Mouse (Mus musculus) testis, adult 2 months (tissue): ENCODE measurements at regions not wholly inside any gene's neighbourhood (a gene's known extent, or its start where the extent isn't known, plus 50 kb on each side); places are given as distances from the start of the nearest gene placed in this dataset.

ENCODE experiments used
- H3K27ac ChIP-seq: fragments of 200-500 bp; 2 replicates; pipeline ENCODE4 v1.5.1; 2012; ENCODE audit warnings: low read depth, low read length; ENCODE audit not compliant: control insufficient read depth, insufficient read depth
- H3K27me3 ChIP-seq: fragments of 200-500 bp; 2 replicates; pipeline ENCODE4 v1.6.1; 2012; ENCODE audit warnings: mild to moderate bottlenecking, low read length, moderate library complexity; ENCODE audit not compliant: control insufficient read depth, insufficient read depth
- H3K36me3 ChIP-seq: fragments of 200-500 bp; 2 replicates; pipeline ENCODE4 v1.6.1; 2012; ENCODE audit warnings: mild to moderate bottlenecking, low read length; ENCODE audit not compliant: control insufficient read depth, insufficient read depth
- H3K4me1 ChIP-seq: fragments of 200-500 bp; 2 replicates; pipeline ENCODE4 v1.6.1; 2012; ENCODE audit warnings: low read length; ENCODE audit not compliant: control insufficient read depth, insufficient read depth
- H3K4me3 ChIP-seq: fragments of 200-500 bp; 2 replicates; pipeline ENCODE4 v1.5.1; 2012; ENCODE audit warnings: low read depth, mild to moderate bottlenecking, low read length, moderate library complexity, mixed read lengths; ENCODE audit not compliant: control insufficient read depth
- CTCF ChIP-seq: fragments of 200-500 bp; IDR thresholded peaks from 2 replicates; pipeline ENCODE4 v1.5.1; 2012; ENCODE audit warnings: low read depth, mild to moderate bottlenecking, inconsistent platforms, low read length, moderate library complexity; ENCODE audit not compliant: control insufficient read depth, insufficient read depth, insufficient replicate concordance
- POLR2A ChIP-seq: fragments of 200-500 bp; IDR thresholded peaks from 2 replicates; pipeline ENCODE4 v1.6.1; 2012; ENCODE audit warnings: low read depth, mild to moderate bottlenecking, inconsistent platforms, low read length, moderate library complexity; ENCODE audit not compliant: control insufficient read depth

DNA sequence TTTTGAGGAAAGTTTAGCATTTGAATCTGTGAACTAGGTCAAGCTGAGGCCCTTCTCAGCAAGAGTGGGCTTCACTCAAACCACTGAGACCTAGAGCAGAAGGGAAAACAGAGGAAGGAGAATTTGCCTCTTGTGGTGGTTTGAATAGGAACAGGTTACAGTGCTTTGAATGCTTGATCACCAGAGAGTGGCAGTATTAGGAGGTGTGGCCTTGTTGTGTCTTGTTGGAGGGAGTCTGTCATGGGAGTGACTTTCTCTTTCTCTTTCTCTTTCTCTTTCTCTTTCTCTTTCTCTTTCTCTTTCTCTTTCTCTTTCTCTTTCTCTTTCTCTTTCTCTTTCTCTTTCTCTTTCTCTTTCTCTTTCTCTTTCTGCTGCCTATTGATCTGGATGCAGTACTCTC lies 94.0 kb upstream of the Ralgapa2 start:
- Histone ChIP-seq H3K4me3 (no peak overlapping the region), H3K36me3 (no peaks in the 10 kb centered on the region), H3K27ac (no peak overlapping the region), H3K27me3 (no peaks in the 10 kb centered on the region), H3K4me1 (no peaks in the 10 kb centered on the region)
- TF ChIP-seq POLR2A (no peak), CTCF (no peak)

DNA sequence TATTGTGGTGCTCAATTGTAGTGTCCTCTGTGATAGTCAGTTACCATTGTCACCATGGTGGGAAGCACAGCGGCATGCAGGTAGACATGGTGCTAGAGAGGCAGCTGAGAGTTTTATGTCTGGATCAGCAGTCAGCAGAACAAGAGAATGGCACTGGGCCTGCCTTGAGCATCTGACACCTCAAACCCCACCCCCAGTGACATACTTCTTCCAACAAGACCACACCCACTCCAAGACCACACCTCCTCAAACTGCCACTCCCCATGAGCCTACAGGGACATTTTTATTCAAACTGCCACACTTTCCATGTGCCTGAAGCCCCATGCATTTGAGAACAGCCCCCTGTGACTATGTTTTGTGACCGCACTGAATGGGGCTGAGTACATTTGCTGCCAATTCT lies 98.8 kb upstream of the Ralgapa2 start:
- no peak overlapping the region for H3K4me3 ChIP-seq

DNA sequence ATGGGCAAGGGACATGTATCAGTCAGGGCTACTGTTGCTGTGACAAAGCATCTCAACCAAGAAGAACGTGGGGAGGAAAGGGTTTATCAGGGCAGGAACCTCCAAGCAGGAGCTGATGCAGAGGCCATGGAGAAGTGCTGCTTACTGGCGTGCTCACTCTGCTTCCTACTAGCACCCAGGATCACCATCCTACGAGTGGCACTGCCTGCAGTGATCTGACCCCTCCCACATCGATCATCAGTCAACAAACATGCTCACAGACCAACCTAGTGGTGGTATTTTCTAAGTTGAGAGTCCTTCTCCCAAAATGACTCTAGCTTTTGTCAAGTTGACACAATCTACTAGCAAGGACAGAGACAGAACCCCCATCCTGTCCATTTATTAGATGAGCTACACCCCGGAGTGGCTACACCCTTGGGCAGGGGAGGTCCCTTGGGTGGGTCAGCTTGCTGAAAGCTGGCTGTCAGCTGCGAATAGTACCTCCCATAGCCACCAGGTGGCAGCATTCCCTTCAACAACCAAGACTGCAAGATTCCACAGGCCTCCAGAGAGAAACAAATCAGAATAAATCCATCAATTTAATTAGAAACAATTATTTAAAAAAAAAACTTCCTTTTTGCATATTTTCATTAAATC lies 99.9 kb upstream of the Ralgapa2 start:
- H3K27me3 ChIP-seq, result no peaks in the 10 kb centered on the region
- TF ChIP-seq POLR2A (no peak), CTCF (peak; percentile 82)
- H3K4me1 ChIP-seq, result no peaks in the 10 kb centered on the region; the same call in 1 of the 2 replicates

More for the DNA sequence above, 98.8 kb upstream of the Ralgapa2 start:
- H3K27me3 ChIP-seq, result no peaks in the 10 kb centered on the region
- no peak overlapping the region for H3K27ac ChIP-seq
- TF ChIP-seq CTCF, result no peak
- no peak for TF ChIP-seq POLR2A
- no peaks in the 10 kb centered on the region for H3K36me3 ChIP-seq
- H3K4me1 ChIP-seq, result no peaks in the 10 kb centered on the region; the same call in 1 of the 2 replicates

DNA sequence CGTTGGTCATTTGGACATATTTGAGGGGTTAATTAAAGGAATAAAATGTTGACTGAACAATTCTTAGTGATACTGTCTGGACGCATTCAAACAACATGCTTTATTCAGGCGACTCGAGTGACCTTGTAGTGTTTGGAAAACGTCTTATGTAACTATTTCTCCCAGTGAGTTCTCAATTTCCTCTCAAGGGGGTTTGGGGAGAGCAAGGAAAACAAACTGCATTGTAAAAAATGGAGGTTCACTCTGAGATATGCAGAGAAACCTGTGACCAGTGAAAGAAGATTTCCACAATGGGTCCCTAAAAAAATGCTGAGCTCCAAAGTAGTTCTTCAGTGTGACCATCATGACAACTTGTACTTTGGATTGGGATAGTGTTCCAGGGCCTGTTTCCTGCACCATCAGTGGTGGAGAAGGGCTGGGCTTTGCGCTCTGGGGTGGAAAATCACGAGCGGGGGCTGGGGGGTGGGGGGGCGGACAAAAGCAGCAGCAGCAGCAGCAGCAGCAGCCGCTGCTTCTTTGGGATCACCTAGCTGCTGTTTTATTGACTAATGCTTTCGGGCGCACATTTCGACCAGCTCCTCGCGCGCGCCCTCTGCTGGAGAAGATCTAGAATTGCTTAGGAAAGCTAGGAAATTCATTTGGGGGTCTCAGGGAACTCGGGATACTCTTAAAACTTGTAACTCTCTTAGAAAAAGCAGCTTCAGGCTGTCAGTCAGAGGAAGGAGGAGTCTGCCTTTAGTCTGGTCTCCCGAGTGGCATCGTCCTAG lies 100.6 kb upstream of the Ralgapa2 start:
- no peaks in the 10 kb centered on the region for H3K27me3 ChIP-seq
- H3K4me1 ChIP-seq, result no peaks in the 10 kb centered on the region; the same call in 1 of the 2 replicates
- TF ChIP-seq CTCF (peak; percentile 79), POLR2A (no peak)
- H3K27ac ChIP-seq, result no peak overlapping the region
- no peaks in the 10 kb centered on the region for H3K36me3 ChIP-seq
- H3K4me3 ChIP-seq, result no peak overlapping the region; the same call in 1 of the 2 replicates

More for the DNA sequence above, 99.9 kb upstream of the Ralgapa2 start:
- H3K36me3 ChIP-seq, result no peaks in the 10 kb centered on the region
- H3K27ac ChIP-seq, result no peak overlapping the region
- H3K4me3 ChIP-seq, result no peak overlapping the region

DNA sequence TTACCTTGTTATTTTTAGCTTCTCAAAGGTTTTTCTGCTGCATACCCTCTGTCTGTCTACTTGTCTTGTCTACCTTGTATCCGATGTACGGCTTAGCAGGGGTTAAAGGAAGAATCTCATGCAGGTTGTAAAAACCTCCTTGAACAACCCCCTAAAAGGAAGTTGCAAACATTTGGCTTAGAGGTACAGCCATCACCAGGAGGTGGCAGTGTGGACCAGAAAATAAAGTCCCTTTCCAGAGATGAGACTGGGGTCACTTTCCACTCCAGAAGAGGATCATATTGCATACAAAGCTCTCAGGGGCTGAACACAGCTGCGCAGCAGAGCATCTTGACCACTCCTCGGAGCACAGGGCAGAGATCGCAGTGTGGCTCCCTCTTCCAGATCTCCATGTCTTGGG lies 109.0 kb upstream of the Ralgapa2 start:
- H3K4me3 ChIP-seq, result no peak overlapping the region
- TF ChIP-seq CTCF (no peak), POLR2A (no peak)
- H3K27ac ChIP-seq, result no peak overlapping the region
- no peaks in the 10 kb centered on the region for H3K36me3 ChIP-seq
- H3K4me1 ChIP-seq, result no peaks in the 10 kb centered on the region
- H3K27me3 ChIP-seq, result no peaks in the 10 kb centered on the region

DNA sequence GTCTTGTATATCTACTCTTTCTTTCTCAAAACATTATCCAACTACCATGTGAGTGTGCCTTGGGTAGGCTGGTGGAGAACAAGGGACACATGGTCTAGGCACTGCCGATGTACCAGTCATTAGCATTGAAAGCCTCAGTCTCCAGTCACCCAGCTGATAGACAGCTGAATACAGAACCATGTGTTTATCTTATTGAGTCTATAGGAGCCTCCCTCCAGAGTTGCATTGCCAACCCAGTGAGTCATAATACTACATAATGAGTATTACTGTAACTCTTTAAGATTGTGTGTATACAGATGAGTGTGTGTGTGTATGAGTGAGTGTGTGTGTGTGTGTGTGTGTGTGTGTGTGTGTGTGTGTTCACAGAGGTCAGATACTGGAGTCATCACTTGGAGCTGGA lies 110.9 kb upstream of the Ralgapa2 start:
- TF ChIP-seq POLR2A (no peak), CTCF (no peak)
- Histone ChIP-seq H3K27me3 (no peaks in the 10 kb centered on the region), H3K36me3 (no peaks in the 10 kb centered on the region), H3K4me3 (no peak overlapping the region), H3K27ac (no peak overlapping the region), H3K4me1 (no peaks in the 10 kb centered on the region)

DNA sequence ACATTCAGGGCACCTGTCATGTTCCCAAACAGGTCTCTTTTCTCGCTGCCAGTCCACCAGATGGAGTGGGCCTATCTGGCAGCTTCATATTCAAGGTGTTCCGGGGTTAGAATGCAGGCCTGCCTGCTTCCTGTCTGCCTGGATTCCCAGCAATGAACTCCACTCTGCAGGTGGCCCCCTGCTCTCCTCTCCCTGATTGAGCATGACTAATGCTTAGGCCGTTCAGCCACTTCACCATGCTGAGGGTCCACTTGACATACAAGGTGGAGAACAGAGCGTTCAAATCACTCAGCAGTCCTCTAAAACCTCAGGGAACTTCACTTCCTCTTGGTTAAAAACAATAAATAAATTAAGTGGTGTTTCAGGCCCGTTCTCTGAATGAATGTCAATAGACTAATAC lies 112.1 kb upstream of the Ralgapa2 start:
- H3K27ac ChIP-seq, result no peak overlapping the region
- TF ChIP-seq POLR2A (no peak), CTCF (no peak)
- no peaks in the 10 kb centered on the region for H3K27me3 ChIP-seq
- no peaks in the 10 kb centered on the region for H3K4me1 ChIP-seq
- H3K4me3 ChIP-seq, result no peak overlapping the region
- H3K36me3 ChIP-seq, result no peaks in the 10 kb centered on the region
